Mouse (Mus musculus) hindbrain, embryonic 14.5 days (tissue): Measurements from ENCODE around the gene Tmeff1. TPM values are rescaled to one million over a fixed set of nuclear protein-coding genes. Genes with fewer than 3 reads are reported as not detected.
"Not testable (repeated sequence)": the region's sequence is repeated elsewhere in the genome, so short reads cannot be mapped to it uniquely, and the experiment has no call there.

Experiments used
- ATAC-seq: fragments of 200-750 bp; cut with Nextera tagmentation; 2 replicates; pipeline ENCODE4 v1.8.0; 2017; ENCODE audit warnings: moderate number of reproducible peaks, mild to moderate bottlenecking, moderate TSS enrichment, moderate library complexity; ENCODE audit not compliant: low FRiP score
- DNase-seq: peaks from one replicate; pipeline ENCODE4 v3.0.0-alpha.2; 2015; ENCODE audit warnings: low spot score
- H3K27ac ChIP-seq: fragments of 300-500 bp; sonication (generic); 2 replicates; pipeline ENCODE4 v1.5.1; 2014; ENCODE audit warnings: mild to moderate bottlenecking, moderate library complexity
- H3K27me3 ChIP-seq: fragments of 300-500 bp; sonication (generic); 2 replicates; pipeline ENCODE4 v1.6.1; 2014; ENCODE audit warnings: mild to moderate bottlenecking, low read length, mixed read lengths; ENCODE audit not compliant: control insufficient read depth, insufficient read depth
- H3K36me3 ChIP-seq: fragments of 300-500 bp; sonication (generic); replicated peaks from 2 replicates; pipeline ENCODE4 v1.6.1; 2014; ENCODE audit not compliant: control insufficient read depth, insufficient read depth
- H3K4me1 ChIP-seq: fragments of 300-500 bp; sonication (generic); replicated peaks from 2 replicates; pipeline ENCODE4 v1.6.1; 2014; ENCODE audit warnings: antibody characterized with exemption, low read length, mixed read lengths; ENCODE audit not compliant: control insufficient read depth, insufficient read depth
- H3K4me2 ChIP-seq: fragments of 300-500 bp; sonication (generic); replicated peaks from 2 replicates; pipeline ENCODE4 v1.6.1; 2014; ENCODE audit warnings: mild to moderate bottlenecking, moderate library complexity
- H3K4me3 ChIP-seq: fragments of 300-500 bp; sonication (generic); replicated peaks from 2 replicates; pipeline ENCODE4 v1.5.1; 2014; ENCODE audit warnings: mild to moderate bottlenecking, low read length
- H3K9ac ChIP-seq: fragments of 300-500 bp; sonication (generic); 2 replicates; pipeline ENCODE4 v1.6.1; 2014
- H3K9me3 ChIP-seq: fragments of 300-500 bp; sonication (generic); 2 replicates; pipeline ENCODE4 v1.6.1; 2016; ENCODE audit warnings: low read length; ENCODE audit not compliant: control insufficient read depth
- WGBS: fragments of 180-500 bp; shearing (Covaris S2); extraction: QIAGEN DNeasy Blood & Tissue Kit; methylation state at CpG from one replicate; pipeline ENCODE4 v1.1.7; 2014; 5-methylcytosine and 5-hydroxymethylcytosine counted together
- polyA plus RNA-seq: library from polyadenylated mRNA; unstranded; fragments of >200 nt; fragmentation: Nextera tagmentation; extraction: Ambion mirVana; gene quantifications from 2 replicates; pipeline ENCODE4 v1.2.1, GENCODE M21; 2014

Tmeff1 gene
- polyA plus RNA-seq, 1 experiment from 2014 or later = 333 TPM

- H3K4me3 ChIP-seq = no peak overlapping the region
- H3K4me1 ChIP-seq = no peaks in the 10 kb centered on the region
- DNase-seq = no peak
- no peak overlapping the region for H3K9ac ChIP-seq
- 93% methylated on average over 13 of the region's 13 CpGs for WGBS
- H3K27me3 ChIP-seq = no peaks in the 10 kb centered on the region
- no peaks in the 10 kb centered on the region for H3K9me3 ChIP-seq
- H3K36me3 ChIP-seq = peaks cover 43% of the 10 kb centered on the region
- no peak for ATAC-seq
- no peak overlapping the region for H3K4me2 ChIP-seq
- no peak overlapping the region for H3K27ac ChIP-seq
Measured at GRCm38 (mm10) chr4:48676570-48677185, 91.7 kb downstream of the Tmeff1 start.

GRCm38 (mm10) chr4:48677276-48677675 lies 92.3 kb downstream of the Tmeff1 start:
- Histone ChIP-seq H3K9ac (no peak overlapping the region), H3K4me2 (no peak overlapping the region), H3K36me3 (peaks cover 37% of the 10 kb centered on the region), H3K4me3 (no peak overlapping the region), H3K27me3 (no peaks in the 10 kb centered on the region), H3K27ac (no peak overlapping the region), H3K4me1 (no peaks in the 10 kb centered on the region), H3K9me3 (no peaks in the 10 kb centered on the region)
- DNase-seq (no peak), ATAC-seq (no peak)
- WGBS = 92% methylated on average over 8 of the region's 8 CpGs

- no peak for ATAC-seq
- Histone ChIP-seq H3K9ac (no peak overlapping the region), H3K36me3 (peaks cover 32% of the 10 kb centered on the region), H3K4me1 (no peaks in the 10 kb centered on the region), H3K9me3 (no peaks in the 10 kb centered on the region), H3K4me3 (no peak overlapping the region), H3K27ac (no peak overlapping the region), H3K27me3 (no peaks in the 10 kb centered on the region), H3K4me2 (no peak overlapping the region)
- DNase-seq = no peak
- 85% methylated on average over 2 of the region's 2 CpGs for WGBS
Measured at GRCm38 (mm10) chr4:48677812-48678211, 92.8 kb downstream of the Tmeff1 start.

- 95% methylated on average over 9 of the region's 9 CpGs for WGBS
- no peak overlapping the region for H3K27ac ChIP-seq
- H3K36me3 ChIP-seq = peaks cover 22% of the 10 kb centered on the region
- no peaks in the 10 kb centered on the region for H3K9me3 ChIP-seq
- ATAC-seq = no peak
- H3K27me3 ChIP-seq = no peaks in the 10 kb centered on the region
- H3K4me1 ChIP-seq = no peaks in the 10 kb centered on the region
- H3K4me3 ChIP-seq = no peak overlapping the region
- H3K9ac ChIP-seq = no peak overlapping the region
- H3K4me2 ChIP-seq = no peak overlapping the region
- no peak for DNase-seq
Measured at GRCm38 (mm10) chr4:48678793-48679192, 93.8 kb downstream of the Tmeff1 start.

- 64% methylated on average over 5 of the region's 6 CpGs for WGBS
- H3K27me3 ChIP-seq, H3K4me3 ChIP-seq, ATAC-seq, H3K9me3 ChIP-seq, H3K27ac ChIP-seq, H3K9ac ChIP-seq, H3K4me2 ChIP-seq, DNase-seq, H3K4me1 ChIP-seq: not testable (repeated sequence)
- peaks cover 15% of the 10 kb centered on the region for H3K36me3 ChIP-seq
Measured at GRCm38 (mm10) chr4:48679728-48680127, 94.8 kb downstream of the Tmeff1 start.

GRCm38 (mm10) chr4:48680214-48680613 lies 95.2 kb downstream of the Tmeff1 start:
- no peaks in the 10 kb centered on the region for H3K9me3 ChIP-seq

GRCm38 (mm10) chr4:48680648-48681343 lies 95.8 kb downstream of the Tmeff1 start:
- DNase-seq (peak; percentile 90), ATAC-seq (peak; percentile 45; the same call in 1 of the 2 replicates)
- no peak overlapping the region for H3K9ac ChIP-seq
- no peaks in the 10 kb centered on the region for H3K4me1 ChIP-seq
- no peaks in the 10 kb centered on the region for H3K9me3 ChIP-seq
- H3K27me3 ChIP-seq = no peaks in the 10 kb centered on the region
- H3K4me2 ChIP-seq = no peak overlapping the region
- whole genome bisulfite sequencing = 42% methylated on average over 10 of the region's 11 CpGs
- no peak overlapping the region for H3K4me3 ChIP-seq
- 0 out of 2 replicates have a peak, but pooled peaks cover 4% of the 10 kb centered on the region for H3K36me3 ChIP-seq
- no peak overlapping the region for H3K27ac ChIP-seq

More at GRCm38 (mm10) chr4:48680214-48680613, 95.2 kb downstream of the Tmeff1 start:
- no peak for ATAC-seq
- no peak overlapping the region for H3K27ac ChIP-seq
- DNase-seq = no peak
- no peak overlapping the region for H3K9ac ChIP-seq
- no peaks in the 10 kb centered on the region for H3K4me1 ChIP-seq
- H3K4me3 ChIP-seq = no peak overlapping the region
- WGBS = 81% methylated on average over 7 of the region's 7 CpGs
- H3K27me3 ChIP-seq = no peaks in the 10 kb centered on the region
- H3K36me3 ChIP-seq = peaks cover 10% of the 10 kb centered on the region; the same call in 1 of the 2 replicates
- H3K4me2 ChIP-seq = no peak overlapping the region

- no peaks in the 10 kb centered on the region for H3K27me3 ChIP-seq
- no peaks in the 10 kb centered on the region for H3K9me3 ChIP-seq
- H3K36me3 ChIP-seq = no peaks in the 10 kb centered on the region
- no peak for ATAC-seq
- no peak overlapping the region for H3K4me2 ChIP-seq
- H3K4me1 ChIP-seq = no peaks in the 10 kb centered on the region
- H3K4me3 ChIP-seq = no peak overlapping the region
- H3K9ac ChIP-seq = no peak overlapping the region
- WGBS = 78% methylated on average over 8 of the region's 8 CpGs
- no peak overlapping the region for H3K27ac ChIP-seq
- no peak for DNase-seq
Measured at GRCm38 (mm10) chr4:48683126-48683525, 98.2 kb downstream of the Tmeff1 start.

- H3K36me3 ChIP-seq, ATAC-seq, DNase-seq, H3K9me3 ChIP-seq, H3K27me3 ChIP-seq, H3K27ac ChIP-seq, H3K4me2 ChIP-seq, H3K4me1 ChIP-seq, H3K4me3 ChIP-seq, H3K9ac ChIP-seq: not testable (repeated sequence)
- 96% methylated on average over 14 of the region's 21 CpGs for WGBS
Measured at GRCm38 (mm10) chr4:48683633-48684209, 98.7 kb downstream of the Tmeff1 start.
